13 mouse cellular contexts compared by ENCODE assay signal in genomic region chr11:114965182-114965828, GRCm38 (mm10). TPM values are rescaled to one million over a fixed set of nuclear protein-coding genes. Genes with fewer than 3 reads are reported as not detected.
DNase-seq lines count a peak whose midpoint lies in the region; ATAC-seq lines count a peak whose summit lies in the region.
"Had no signal": no experiment of that assay in that cellular context is flagged by ENCODE, and none has a peak within 500 bp of the region (broad histone marks: within the 10 kb centered on the region; RNA-seq: fewer than 3 reads in every experiment).

No protein-coding gene starts in this region.

- DNase-seq in liver, result peak; percentile 20
- peak; percentile 15 to 44 for DNase-seq in adrenal gland, postnatal 36 days
- DNase-seq in thymus, postnatal 4 days, result no peak
- no peak for DNase-seq in gastrocnemius, adult 8-10 months (ENCODE audit: low spot score in 2 of 2)
- DNase-seq in B cell, adult 2 months, result no peak
- DNase-seq: forebrain, postnatal 0 days had no signal

- no peaks in the 10 kb centered on the region for H3K27me3 ChIP-seq in liver, embryonic 12.5 days (replicated peaks)
- H3K27me3 ChIP-seq in liver, embryonic 15.5 days, result no peaks in the 10 kb centered on the region

- H3K4me3 ChIP-seq in liver, embryonic 12.5 days, result no peak overlapping the region
- H3K4me3 ChIP-seq in liver, embryonic 15.5 days (replicated peaks), result no peak overlapping the region
- H3K4me3 ChIP-seq: left cerebral cortex, adult 2 months had no signal

- H3K4me1 ChIP-seq in liver, embryonic 12.5 days, result peaks cover 11% of the 10 kb centered on the region
- H3K4me1 ChIP-seq in liver, embryonic 15.5 days (replicated peaks), result no peaks in the 10 kb centered on the region

- H3K9me3 ChIP-seq in liver, embryonic 12.5 days (replicated peaks), result no peaks in the 10 kb centered on the region
- no peaks in the 10 kb centered on the region for H3K9me3 ChIP-seq in liver, embryonic 15.5 days (replicated peaks)

- H3K9ac ChIP-seq in liver, embryonic 12.5 days, result no peak overlapping the region
- H3K9ac ChIP-seq in liver, embryonic 15.5 days, result no peak overlapping the region
- H3K9ac ChIP-seq: forebrain, postnatal 0 days had no signal

- 10% methylated on average over 3 of the region's 3 CpGs for WGBS in liver, embryonic 12.5 days (ENCODE audit: insufficient replicate concordance)
- WGBS in liver, embryonic 15.5 days (ENCODE audit: insufficient replicate concordance), result 12% methylated on average over 3 of the region's 3 CpGs

- no peaks in the 10 kb centered on the region for H3K36me3 ChIP-seq in liver, embryonic 12.5 days
- H3K36me3 ChIP-seq in liver, embryonic 15.5 days (replicated peaks), result no peaks in the 10 kb centered on the region

- no peak overlapping the region for H3K27ac ChIP-seq in liver, embryonic 12.5 days
- no peak overlapping the region for H3K27ac ChIP-seq in liver, embryonic 15.5 days (replicated peaks)
- H3K27ac ChIP-seq: left cerebral cortex, adult 2 months had no signal

- no peak overlapping the region for H3K4me2 ChIP-seq in liver, embryonic 12.5 days
- no peak overlapping the region for H3K4me2 ChIP-seq in liver, embryonic 15.5 days

- no peak for ATAC-seq in liver, embryonic 12.5 days
- ATAC-seq in liver, embryonic 15.5 days (ENCODE audit: insufficient read depth), result peak; percentile 54
- ATAC-seq in neutrophil, adult 5-6 weeks (ENCODE audit: extremely low read depth, insufficient number of reproducible peaks, low FRiP score, poor library complexity, severe bottlenecking), result peak; percentile 89
- ATAC-seq: forebrain, postnatal 0 days had no signal

RNA-seq across cellular contexts. Expression of gene Cd300c, which starts 3.7 kb away (rescaled TPM):
- not detected in 2 replicates for polyA plus RNA-seq in liver, embryonic 12.5 days (2016; fragmentation: Nextera tagmentation; extraction: Ambion mirVana)
- total RNA-seq in adrenal gland, postnatal 36 days (2021), result not detected
- polyA plus RNA-seq in liver, embryonic 15.5 days (2015; fragmentation: Nextera tagmentation; extraction: Ambion mirVana), result not detected in 2 replicates
- not detected in 2 replicates for total RNA-seq in neutrophil, adult 5-6 weeks (2017)
- total RNA-seq in gastrocnemius, adult 8-10 months (2022), result not detected
- total RNA-seq: forebrain, postnatal 0 days; left cerebral cortex, adult 2 months had no signal
- polyA plus RNA-seq: forebrain, postnatal 0 days; heart, embryonic 16.5 days; kidney, embryonic 14.5 days; neural tube, embryonic 14.5 days had no signal

RNA-seq across cellular contexts. Expression of gene Cd300ld, which starts 24.4 kb away (rescaled TPM):
- polyA plus RNA-seq in liver, embryonic 12.5 days (2016; fragmentation: Nextera tagmentation; extraction: Ambion mirVana), result 0.48 and 0.67 TPM in 2 replicates
- total RNA-seq in adrenal gland, postnatal 36 days (2021), result 1 to 10 TPM; 1.1 TPM
- polyA plus RNA-seq in liver, embryonic 15.5 days (2015; fragmentation: Nextera tagmentation; extraction: Ambion mirVana), result 1.2 and 1.3 TPM in 2 replicates
- 339 and 374 TPM in 2 replicates for total RNA-seq in neutrophil, adult 5-6 weeks (2017)
- under 1 TPM; 0.10 to 0.34 (median 0.21) TPM for total RNA-seq in gastrocnemius, adult 8-10 months (2022)
- polyA plus RNA-seq: neural tube, embryonic 14.5 days had no signal

RNA-seq across cellular contexts. Expression of gene Cd300lb, which starts 31.1 kb away (rescaled TPM):
- polyA plus RNA-seq in liver, embryonic 12.5 days (2016; fragmentation: Nextera tagmentation; extraction: Ambion mirVana), result 0.39 and 0.67 TPM in 2 replicates
- total RNA-seq in adrenal gland, postnatal 36 days (2021), result 1 to 10 TPM in 1 of 2 experiments, under 1 TPM in 1; 0.89 to 1.5 TPM
- polyA plus RNA-seq in liver, embryonic 15.5 days (2015; fragmentation: Nextera tagmentation; extraction: Ambion mirVana), result 1.3 and 1.5 TPM in 2 replicates
- 222 and 223 TPM in 2 replicates for total RNA-seq in neutrophil, adult 5-6 weeks (2017)
- under 1 TPM; 0.12 to 0.17 (median 0.16) TPM for total RNA-seq in gastrocnemius, adult 8-10 months (2022)
- total RNA-seq: forebrain, postnatal 0 days; left cerebral cortex, adult 2 months had no signal
- polyA plus RNA-seq: forebrain, postnatal 0 days; neural tube, embryonic 14.5 days had no signal

RNA-seq across cellular contexts. Expression of gene Cd300c2, which starts 36.4 kb away (rescaled TPM):
- 3.0 and 3.4 TPM in 2 replicates for polyA plus RNA-seq in liver, embryonic 12.5 days (2016; fragmentation: Nextera tagmentation; extraction: Ambion mirVana)
- total RNA-seq in adrenal gland, postnatal 36 days (2021), result 1 to 10 TPM; 3.0 to 5.5 TPM
- polyA plus RNA-seq in liver, embryonic 15.5 days (2015; fragmentation: Nextera tagmentation; extraction: Ambion mirVana), result 8.7 and 9.5 TPM in 2 replicates
- 72.4 and 72.5 TPM in 2 replicates for total RNA-seq in neutrophil, adult 5-6 weeks (2017)
- total RNA-seq in gastrocnemius, adult 8-10 months (2022), result under 1 TPM in 1 of 4 experiments, not detected in 3; 0.27 TPM

RNA-seq across cellular contexts. Expression of gene Cd300ld2, which starts 50.7 kb away (rescaled TPM):
- polyA plus RNA-seq in liver, embryonic 12.5 days (2016; fragmentation: Nextera tagmentation; extraction: Ambion mirVana), result not detected in 2 replicates
- not detected for total RNA-seq in adrenal gland, postnatal 36 days (2021)
- not detected in 2 replicates for polyA plus RNA-seq in liver, embryonic 15.5 days (2015; fragmentation: Nextera tagmentation; extraction: Ambion mirVana)
- not detected in 2 replicates for total RNA-seq in neutrophil, adult 5-6 weeks (2017)
- not detected for total RNA-seq in gastrocnemius, adult 8-10 months (2022)
- total RNA-seq: forebrain, postnatal 0 days; left cerebral cortex, adult 2 months had no signal
- polyA plus RNA-seq: forebrain, postnatal 0 days; heart, embryonic 16.5 days; kidney, embryonic 14.5 days; neural tube, embryonic 14.5 days had no signal

Comparison
In these comparisons a context has a peak if more than half of its experiments do, and no peak if none do; other contexts are left out.
1. DNase-seq: peak in liver (single experiment) and adrenal gland, postnatal 36 days (2 of 2); none in thymus, postnatal 4 days (single experiment), gastrocnemius, adult 8-10 months (0 of 2) and B cell, adult 2 months (0 of 2).
2. RNA of gene Cd300ld, which starts 24.4 kb away (total RNA-seq): 339 to 374 TPM in neutrophil, adult 5-6 weeks; 1.1 TPM in adrenal gland, postnatal 36 days and 0.10 to 0.34 TPM in gastrocnemius, adult 8-10 months; every median in the first group is over 100 times any median in the second.
3. RNA of gene Cd300lb, which starts 31.1 kb away (total RNA-seq): 222 to 223 TPM in neutrophil, adult 5-6 weeks; 0.89 to 1.5 TPM in adrenal gland, postnatal 36 days and 0.12 to 0.17 TPM in gastrocnemius, adult 8-10 months; every median in the first group is over 10 times any median in the second.